Mouse (Mus musculus): ENCODE results near the gene Zeb2. TPM values are rescaled to one million over a fixed set of nuclear protein-coding genes. Genes with fewer than 3 reads are reported as not detected.

The Zeb2 gene
- polyA plus RNA-seq, 1 experiment from 2014 or later = 120 TPM

DNA sequence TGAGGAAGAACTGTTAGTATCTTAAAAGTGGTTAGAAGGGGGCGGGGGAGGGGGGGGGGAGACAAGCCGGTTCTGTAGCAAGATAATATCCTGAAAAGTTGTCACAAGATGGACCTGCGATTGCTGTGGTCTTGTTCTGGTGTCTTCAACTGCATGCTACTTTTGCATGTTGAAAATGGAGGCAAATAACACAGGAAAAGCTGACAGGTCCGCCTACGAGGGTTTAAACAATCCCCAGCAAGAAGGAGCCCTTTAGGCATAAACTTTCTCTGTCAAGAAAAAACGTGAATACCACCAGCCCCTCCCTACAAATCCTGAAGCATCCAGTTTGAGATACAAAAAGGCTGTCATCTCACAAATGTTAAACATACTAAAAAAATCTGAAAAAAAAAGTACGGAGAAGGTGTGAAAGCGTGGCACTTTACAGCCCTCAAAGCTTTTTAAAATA, 15.0 kb downstream of the Zeb2 start:
- Histone ChIP-seq H3K36me3 (ENCODE audit: control insufficient read depth, insufficient read depth) (no peaks in the 10 kb centered on the region), H3K27ac (ENCODE audit: low read length) (peak overlapping the region; percentile 61), H3K4me2 (ENCODE audit: low read length) (peak overlapping the region; percentile 22; the same call in 1 of the 2 replicates), H3K27me3 (replicated peaks; ENCODE audit: control insufficient read depth, insufficient read depth, low read length) (no peaks in the 10 kb centered on the region), H3K9me3 (ENCODE audit: control insufficient read depth, low read length) (no peaks in the 10 kb centered on the region), H3K4me3 (replicated peaks; ENCODE audit: low read length) (no peak overlapping the region), H3K4me1 (replicated peaks; ENCODE audit: control insufficient read depth, insufficient read depth, low read length) (peaks cover 77% of the 10 kb centered on the region), H3K9ac (replicated peaks; ENCODE audit: low read depth, low read length) (no peak overlapping the region)
- WGBS = 44% methylated on average over 8 of the region's 8 CpGs
- no peak for ATAC-seq

DNA sequence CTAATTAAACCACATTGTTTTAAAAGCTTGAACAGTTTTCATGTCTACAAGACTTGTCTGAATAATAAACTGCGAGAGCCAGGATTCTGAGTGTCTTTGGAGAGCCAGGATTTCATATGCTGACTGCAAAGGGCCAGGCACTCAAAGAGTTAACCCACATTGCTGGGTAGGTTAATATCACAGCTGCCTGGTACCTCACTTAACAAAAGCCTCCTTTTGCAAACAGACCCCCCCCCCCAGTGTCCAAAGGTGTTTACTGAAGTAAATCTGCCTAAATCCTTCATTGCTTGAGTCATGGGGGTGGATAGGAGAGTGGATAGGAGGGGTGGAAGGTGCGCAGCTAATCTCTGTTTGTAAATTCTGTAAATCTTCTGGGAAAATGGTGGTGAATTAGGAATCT, 15.6 kb downstream of the Zeb2 start:
- WGBS = 44% methylated on average over 2 of the region's 2 CpGs
- 0 out of 2 replicates have a peak, but pooled peaks have one; percentile 2 for ATAC-seq
- peak overlapping the region; percentile 61 for H3K27ac ChIP-seq (ENCODE audit: low read length)
- H3K4me3 ChIP-seq (replicated peaks; ENCODE audit: low read length) = no peak overlapping the region
- H3K36me3 ChIP-seq (ENCODE audit: control insufficient read depth, insufficient read depth) = no peaks in the 10 kb centered on the region
- H3K9me3 ChIP-seq (ENCODE audit: control insufficient read depth, low read length) = no peaks in the 10 kb centered on the region
- no peaks in the 10 kb centered on the region for H3K27me3 ChIP-seq (replicated peaks; ENCODE audit: control insufficient read depth, insufficient read depth, low read length)
- peak overlapping the region; percentile 35 for H3K4me2 ChIP-seq (ENCODE audit: low read length)
- peak overlapping the region; percentile 33; the same call in 1 of the 2 replicates for H3K9ac ChIP-seq (replicated peaks; ENCODE audit: low read depth, low read length)
- peaks cover 81% of the 10 kb centered on the region for H3K4me1 ChIP-seq (replicated peaks; ENCODE audit: control insufficient read depth, insufficient read depth, low read length)

- Histone ChIP-seq H3K9me3 (ENCODE audit: control insufficient read depth, low read length) (no peaks in the 10 kb centered on the region), H3K27ac (ENCODE audit: low read length) (0 out of 2 replicates have a peak overlapping the region, but pooled peaks have one; percentile 20), H3K4me3 (replicated peaks; ENCODE audit: low read length) (no peak overlapping the region; the same call in 1 of the 2 replicates), H3K4me1 (replicated peaks; ENCODE audit: control insufficient read depth, insufficient read depth, low read length) (peaks cover 79% of the 10 kb centered on the region), H3K36me3 (ENCODE audit: control insufficient read depth, insufficient read depth) (no peaks in the 10 kb centered on the region), H3K27me3 (replicated peaks; ENCODE audit: control insufficient read depth, insufficient read depth, low read length) (no peaks in the 10 kb centered on the region), H3K4me2 (ENCODE audit: low read length) (peak overlapping the region; percentile 35), H3K9ac (replicated peaks; ENCODE audit: low read depth, low read length) (peak overlapping the region; percentile 30; the same call in 1 of the 2 replicates)
- no peak for ATAC-seq
- 40% methylated on average over 4 of the region's 4 CpGs for WGBS
Measured at GRCm38 (mm10) chr2:45101040-45101439, 16.2 kb downstream of the Zeb2 start.

GRCm38 (mm10) chr2:45100628-45101027, 16.6 kb downstream of the Zeb2 start:
- Histone ChIP-seq H3K36me3 (ENCODE audit: control insufficient read depth, insufficient read depth) (no peaks in the 10 kb centered on the region), H3K4me2 (ENCODE audit: low read length) (peak overlapping the region; percentile 35), H3K9ac (replicated peaks; ENCODE audit: low read depth, low read length) (no peak overlapping the region), H3K9me3 (ENCODE audit: control insufficient read depth, low read length) (no peaks in the 10 kb centered on the region), H3K4me3 (replicated peaks; ENCODE audit: low read length) (no peak overlapping the region), H3K27ac (ENCODE audit: low read length) (no peak overlapping the region), H3K27me3 (replicated peaks; ENCODE audit: control insufficient read depth, insufficient read depth, low read length) (no peaks in the 10 kb centered on the region), H3K4me1 (replicated peaks; ENCODE audit: control insufficient read depth, insufficient read depth, low read length) (peaks cover 79% of the 10 kb centered on the region)
- no peak for ATAC-seq
- WGBS = 33% methylated on average over 7 of the region's 7 CpGs

DNA sequence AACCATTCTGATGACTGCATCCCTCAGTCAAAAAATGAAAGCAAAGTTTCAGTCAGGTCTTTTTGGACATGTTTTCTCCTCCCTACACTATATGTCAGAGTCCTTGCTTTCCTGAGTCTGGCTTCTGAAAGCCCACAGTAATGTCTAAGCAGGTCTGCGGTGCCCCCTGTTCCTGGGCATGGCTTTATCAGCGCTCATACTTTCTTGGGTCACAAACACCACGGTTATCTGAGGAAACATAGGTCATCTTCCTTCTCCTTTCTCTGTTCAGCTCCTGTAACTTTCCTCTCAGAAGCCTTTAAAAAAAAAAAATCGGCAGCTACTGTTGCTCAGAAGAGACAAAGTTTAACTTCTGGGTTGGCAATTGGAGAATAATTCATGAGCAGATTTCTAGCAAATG, 17.2 kb downstream of the Zeb2 start:
- Histone ChIP-seq H3K4me3 (replicated peaks; ENCODE audit: low read length) (no peak overlapping the region), H3K27ac (ENCODE audit: low read length) (peak overlapping the region; percentile 41; the same call in 1 of the 2 replicates), H3K36me3 (ENCODE audit: control insufficient read depth, insufficient read depth) (no peaks in the 10 kb centered on the region), H3K4me2 (ENCODE audit: low read length) (0 out of 2 replicates have a peak overlapping the region, but pooled peaks have one; percentile 14), H3K9me3 (ENCODE audit: control insufficient read depth, low read length) (no peaks in the 10 kb centered on the region), H3K27me3 (replicated peaks; ENCODE audit: control insufficient read depth, insufficient read depth, low read length) (no peaks in the 10 kb centered on the region), H3K4me1 (replicated peaks; ENCODE audit: control insufficient read depth, insufficient read depth, low read length) (peaks cover 76% of the 10 kb centered on the region), H3K9ac (replicated peaks; ENCODE audit: low read depth, low read length) (no peak overlapping the region)
- WGBS = 64% methylated on average over 4 of the region's 4 CpGs
- ATAC-seq = no peak

- no peaks in the 10 kb centered on the region for H3K9me3 ChIP-seq (ENCODE audit: control insufficient read depth, low read length)
- no peak overlapping the region for H3K4me2 ChIP-seq (ENCODE audit: low read length)
- no peak for ATAC-seq
- H3K4me3 ChIP-seq (replicated peaks; ENCODE audit: low read length) = no peak overlapping the region
- no peak overlapping the region for H3K27ac ChIP-seq (ENCODE audit: low read length)
- H3K36me3 ChIP-seq (ENCODE audit: control insufficient read depth, insufficient read depth) = no peaks in the 10 kb centered on the region
- no peaks in the 10 kb centered on the region for H3K27me3 ChIP-seq (replicated peaks; ENCODE audit: control insufficient read depth, insufficient read depth, low read length)
- WGBS = 52% methylated on average over 4 of the region's 4 CpGs
- peaks cover 76% of the 10 kb centered on the region for H3K4me1 ChIP-seq (replicated peaks; ENCODE audit: control insufficient read depth, insufficient read depth, low read length)
- no peak overlapping the region for H3K9ac ChIP-seq (replicated peaks; ENCODE audit: low read depth, low read length)
Measured at GRCm38 (mm10) chr2:45099081-45099480, 18.1 kb downstream of the Zeb2 start.

- Histone ChIP-seq H3K4me1 (replicated peaks; ENCODE audit: control insufficient read depth, insufficient read depth, low read length) (peaks cover 77% of the 10 kb centered on the region), H3K4me2 (ENCODE audit: low read length) (peak overlapping the region; percentile 43), H3K27ac (ENCODE audit: low read length) (peak overlapping the region; percentile 76), H3K27me3 (replicated peaks; ENCODE audit: control insufficient read depth, insufficient read depth, low read length) (no peaks in the 10 kb centered on the region), H3K9ac (replicated peaks; ENCODE audit: low read depth, low read length) (no peak overlapping the region), H3K36me3 (ENCODE audit: control insufficient read depth, insufficient read depth) (no peaks in the 10 kb centered on the region), H3K9me3 (ENCODE audit: control insufficient read depth, low read length) (no peaks in the 10 kb centered on the region), H3K4me3 (replicated peaks; ENCODE audit: low read length) (no peak overlapping the region)
- WGBS = 6% methylated on average over 5 of the region's 5 CpGs
- no peak for ATAC-seq
Measured at GRCm38 (mm10) chr2:45097969-45098368, 19.2 kb downstream of the Zeb2 start.

DNA sequence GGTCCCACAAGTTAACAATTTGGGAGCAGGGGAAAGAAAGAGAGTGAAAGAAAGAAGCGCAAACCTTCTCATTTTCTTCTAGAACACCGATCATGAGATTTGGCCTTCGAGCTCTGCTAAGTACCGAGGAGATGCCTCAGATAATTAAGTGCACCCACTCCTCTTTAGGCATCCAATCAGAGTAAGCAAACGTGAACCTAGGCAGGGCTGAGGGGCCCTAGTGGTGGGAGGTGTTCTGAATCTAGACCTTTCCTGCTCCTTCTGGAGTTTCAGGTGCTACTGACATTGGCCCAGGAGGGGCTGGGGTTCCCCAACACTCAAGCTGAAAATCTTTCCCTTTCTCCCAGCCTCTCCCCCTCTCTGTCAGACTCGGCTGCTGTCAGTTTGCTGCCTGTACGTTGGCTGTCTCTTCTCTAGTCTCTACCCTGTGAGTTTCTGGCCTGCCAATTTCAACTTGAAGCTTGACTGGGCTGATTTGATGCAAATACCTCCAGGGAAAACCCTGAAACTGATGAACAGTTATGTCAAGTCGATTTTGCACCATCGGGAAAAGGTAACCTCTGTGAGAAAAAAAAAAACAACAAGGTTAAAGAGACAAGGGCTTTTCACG, 20.5 kb downstream of the Zeb2 start:
- H3K27ac ChIP-seq (ENCODE audit: low read length) = peak overlapping the region; percentile 76
- H3K36me3 ChIP-seq (ENCODE audit: control insufficient read depth, insufficient read depth) = 0 out of 2 replicates have a peak, but pooled peaks cover under 1% of the 10 kb centered on the region
- peak; percentile 41 for ATAC-seq
- WGBS = 15% methylated on average over 10 of the region's 10 CpGs
- peaks cover 72% of the 10 kb centered on the region for H3K4me1 ChIP-seq (replicated peaks; ENCODE audit: control insufficient read depth, insufficient read depth, low read length)
- H3K9ac ChIP-seq (replicated peaks; ENCODE audit: low read depth, low read length) = peak overlapping the region; percentile 33
- H3K27me3 ChIP-seq (replicated peaks; ENCODE audit: control insufficient read depth, insufficient read depth, low read length) = no peaks in the 10 kb centered on the region
- no peaks in the 10 kb centered on the region for H3K9me3 ChIP-seq (ENCODE audit: control insufficient read depth, low read length)
- H3K4me3 ChIP-seq (replicated peaks; ENCODE audit: low read length) = no peak overlapping the region
- peak overlapping the region; percentile 43 for H3K4me2 ChIP-seq (ENCODE audit: low read length)

DNA sequence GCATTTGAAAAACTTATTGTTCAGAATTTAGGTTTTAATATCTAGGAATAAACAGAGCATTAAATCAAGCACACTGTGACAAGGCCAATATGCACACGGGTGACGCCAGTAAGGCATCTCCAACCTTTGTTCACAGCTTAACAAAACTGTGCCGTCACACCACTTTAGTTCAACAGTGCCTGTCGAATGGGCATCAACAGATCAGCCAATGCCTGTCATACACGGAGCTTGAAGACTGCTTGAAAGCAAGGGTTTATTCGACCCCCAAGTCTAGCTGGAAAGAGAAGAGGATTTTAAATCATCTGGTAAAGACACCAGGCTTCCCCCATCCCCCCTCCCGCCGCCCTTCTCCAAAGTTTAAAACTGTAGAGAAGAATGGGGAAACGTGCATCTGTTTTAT, 21.4 kb downstream of the Zeb2 start:
- Histone ChIP-seq H3K36me3 (ENCODE audit: control insufficient read depth, insufficient read depth) (0 out of 2 replicates have a peak, but pooled peaks cover 2% of the 10 kb centered on the region), H3K9me3 (ENCODE audit: control insufficient read depth, low read length) (no peaks in the 10 kb centered on the region), H3K4me2 (ENCODE audit: low read length) (no peak overlapping the region), H3K9ac (replicated peaks; ENCODE audit: low read depth, low read length) (no peak overlapping the region), H3K27ac (ENCODE audit: low read length) (peak overlapping the region; percentile 51; the same call in 1 of the 2 replicates), H3K27me3 (replicated peaks; ENCODE audit: control insufficient read depth, insufficient read depth, low read length) (no peaks in the 10 kb centered on the region), H3K4me1 (replicated peaks; ENCODE audit: control insufficient read depth, insufficient read depth, low read length) (peaks cover 67% of the 10 kb centered on the region), H3K4me3 (replicated peaks; ENCODE audit: low read length) (no peak overlapping the region)
- 20% methylated on average over 9 of the region's 9 CpGs for WGBS
- 0 out of 2 replicates have a peak, but pooled peaks have one; percentile 9 for ATAC-seq
